Mouse (Mus musculus): ENCODE measurements around the gene Tmem127. TPM values are rescaled to one million over a fixed set of nuclear protein-coding genes. Genes with fewer than 3 reads are reported as not detected.
A peak's percentile ranks its signal among the peaks of the same experiment; 100 is the strongest.
"Not testable (repeated sequence)": the region's sequence is repeated elsewhere in the genome, so short reads cannot be mapped to it uniquely, and the experiment has no call there.

The Tmem127 gene
- polyA plus RNA-seq, 1 experiment from 2014 or later: 58.7 TPM

DNA sequence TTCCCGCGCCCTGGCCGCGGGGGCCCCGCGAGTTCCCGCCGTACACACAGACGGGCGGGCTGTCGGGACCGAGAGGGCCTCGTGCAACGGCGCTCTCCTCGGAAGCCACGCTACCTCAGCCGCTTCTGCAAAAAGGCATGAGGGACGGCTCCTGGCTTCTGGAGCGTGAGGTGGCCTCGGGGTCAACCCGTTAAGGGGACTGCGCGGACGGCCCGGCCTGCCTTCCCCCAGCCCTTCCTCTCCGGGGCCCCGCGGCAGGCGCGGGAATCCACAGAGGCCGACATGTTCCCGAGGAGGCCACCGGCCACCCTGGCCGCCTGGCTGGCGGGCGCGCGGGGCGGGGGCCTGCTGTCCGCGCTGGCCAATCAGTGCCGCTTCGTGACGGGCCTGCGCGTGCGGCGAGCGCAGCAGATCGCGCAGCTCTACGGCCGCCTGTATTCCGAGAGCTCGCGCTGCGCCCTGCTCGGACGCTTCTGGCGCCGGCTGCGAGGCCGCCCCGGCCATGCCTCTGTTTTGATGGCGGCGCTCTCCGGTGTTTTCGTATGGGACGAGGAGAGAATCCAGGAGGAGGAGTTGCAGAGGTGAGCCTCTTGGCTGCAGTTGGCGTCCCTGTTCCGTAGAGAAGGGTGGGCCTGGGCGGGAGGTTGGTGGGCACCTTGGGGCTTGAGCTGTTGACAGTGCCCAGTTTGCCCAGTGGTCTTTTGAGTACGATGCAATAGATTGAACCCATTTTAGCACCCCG is 22.8 kb downstream of the Tmem127 start:
- Histone ChIP-seq H3K36me3 (no peaks in the 10 kb centered on the region), H3K9me3 (no peaks in the 10 kb centered on the region), H3K4me3 (peak overlapping the region; percentile 98), H3K9ac (peak overlapping the region; percentile 96), H3K27ac (replicated peaks) (peak overlapping the region; percentile 95), H3K27me3 (no peaks in the 10 kb centered on the region), H3K4me2 (peak overlapping the region; percentile 91), H3K4me1 (replicated peaks) (peaks cover 39% of the 10 kb centered on the region)
- WGBS: under 1% methylated on average over 74 of the region's 75 CpGs
- ATAC-seq (ENCODE audit: low FRiP score, low read depth): peak; percentile 92

- H3K27me3 ChIP-seq: no peaks in the 10 kb centered on the region
- peak overlapping the region; percentile 98 for H3K4me3 ChIP-seq
- H3K9me3 ChIP-seq: no peaks in the 10 kb centered on the region
- H3K4me2 ChIP-seq: peak overlapping the region; percentile 91
- whole genome bisulfite sequencing: 9% methylated on average over 8 of the region's 8 CpGs
- no peak for ATAC-seq (ENCODE audit: low FRiP score, low read depth)
- no peaks in the 10 kb centered on the region for H3K36me3 ChIP-seq
- H3K4me1 ChIP-seq (replicated peaks): peaks cover 39% of the 10 kb centered on the region
- H3K27ac ChIP-seq (replicated peaks): peak overlapping the region; percentile 95
- H3K9ac ChIP-seq: peak overlapping the region; percentile 96
Observed at GRCm38 (mm10) chr2:127271042-127271515, 23.4 kb downstream of the Tmem127 start.

GRCm38 (mm10) chr2:127272049-127272448 is 24.3 kb downstream of the Tmem127 start:
- WGBS: 91% methylated on average over 4 of the region's 4 CpGs
- H3K4me3 ChIP-seq; H3K27ac ChIP-seq (replicated peaks); ATAC-seq (ENCODE audit: low FRiP score, low read depth); H3K9me3 ChIP-seq; H3K9ac ChIP-seq; H3K27me3 ChIP-seq; H3K36me3 ChIP-seq: not testable (repeated sequence)
- H3K4me2 ChIP-seq: peak overlapping the region; percentile 91
- peaks cover 39% of the 10 kb centered on the region for H3K4me1 ChIP-seq (replicated peaks)

GRCm38 (mm10) chr2:127272806-127273205 is 25.1 kb downstream of the Tmem127 start:
- H3K4me2 ChIP-seq: 0 out of 2 replicates have a peak overlapping the region, but pooled peaks have one; percentile 6
- no peak overlapping the region for H3K9ac ChIP-seq

GRCm38 (mm10) chr2:127274590-127274989 is 26.9 kb downstream of the Tmem127 start:
- Histone ChIP-seq H3K27me3 (no peaks in the 10 kb centered on the region), H3K27ac (replicated peaks) (no peak overlapping the region), H3K4me1 (replicated peaks) (peaks cover 36% of the 10 kb centered on the region), H3K9ac (no peak overlapping the region), H3K36me3 (no peaks in the 10 kb centered on the region), H3K4me3 (no peak overlapping the region), H3K4me2 (no peak overlapping the region), H3K9me3 (no peaks in the 10 kb centered on the region)
- 83% methylated on average over 2 of the region's 2 CpGs for WGBS
- no peak for ATAC-seq (ENCODE audit: low FRiP score, low read depth)

More at GRCm38 (mm10) chr2:127272806-127273205, 25.1 kb downstream of the Tmem127 start:
- Histone ChIP-seq H3K36me3 (no peaks in the 10 kb centered on the region), H3K9me3 (no peaks in the 10 kb centered on the region), H3K27ac (replicated peaks) (no peak overlapping the region), H3K27me3 (no peaks in the 10 kb centered on the region), H3K4me1 (replicated peaks) (peaks cover 39% of the 10 kb centered on the region), H3K4me3 (no peak overlapping the region)
- no peak for ATAC-seq (ENCODE audit: low FRiP score, low read depth)
- 98% methylated on average over 3 of the region's 3 CpGs for WGBS

DNA sequence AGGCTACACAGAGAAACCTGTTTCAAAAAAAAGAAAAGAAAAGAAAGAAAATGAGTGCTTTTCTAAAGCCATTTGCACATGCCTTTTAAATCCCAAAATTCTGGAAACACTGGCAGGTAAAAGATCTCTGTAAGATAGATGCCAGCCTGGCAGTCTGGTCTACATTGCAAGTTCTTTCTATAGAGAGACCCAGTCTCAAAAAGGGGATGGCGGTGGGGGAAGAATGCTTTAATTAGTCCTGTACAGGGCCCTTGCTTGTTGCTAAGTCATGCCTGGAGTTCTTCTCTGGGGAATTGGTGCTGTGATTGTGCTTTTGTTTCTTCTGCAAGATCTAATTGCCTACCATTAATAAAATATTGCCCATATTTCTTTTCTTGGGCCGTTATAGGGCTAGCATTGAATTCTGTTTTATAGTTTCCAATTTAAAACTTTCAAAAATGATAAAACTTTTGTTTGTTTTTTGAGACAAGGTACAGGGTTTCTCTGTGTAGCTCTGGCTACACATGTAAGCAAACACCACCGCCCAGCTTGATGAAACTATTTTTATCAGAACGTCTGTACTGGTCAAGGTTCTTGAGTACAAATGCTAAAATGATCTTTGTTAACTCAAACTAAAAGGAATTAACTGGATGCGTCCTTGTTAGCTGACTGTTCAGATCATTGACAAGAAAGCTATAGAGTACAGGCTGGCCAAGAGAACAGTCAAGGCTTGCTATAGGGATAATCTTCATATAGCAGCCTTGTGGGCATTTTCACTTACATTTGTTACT is 28.0 kb downstream of the Tmem127 start:
- 84% methylated on average over 5 of the region's 5 CpGs for whole genome bisulfite sequencing
- no peaks in the 10 kb centered on the region for H3K9me3 ChIP-seq

GRCm38 (mm10) chr2:127278162-127278561 is 30.5 kb downstream of the Tmem127 start:
- H3K27ac ChIP-seq (replicated peaks): no peak overlapping the region
- ATAC-seq (ENCODE audit: low FRiP score, low read depth): no peak
- H3K4me3 ChIP-seq: no peak overlapping the region
- no peaks in the 10 kb centered on the region for H3K27me3 ChIP-seq
- no peak overlapping the region for H3K4me2 ChIP-seq
- H3K9me3 ChIP-seq: no peaks in the 10 kb centered on the region
- no peaks in the 10 kb centered on the region for H3K36me3 ChIP-seq
- peaks cover 15% of the 10 kb centered on the region for H3K4me1 ChIP-seq (replicated peaks)
- no peak overlapping the region for H3K9ac ChIP-seq

More for the DNA sequence above, 28.0 kb downstream of the Tmem127 start:
- H3K4me2 ChIP-seq: no peak overlapping the region
- no peaks in the 10 kb centered on the region for H3K27me3 ChIP-seq
- no peak overlapping the region for H3K27ac ChIP-seq (replicated peaks)
- no peak for ATAC-seq (ENCODE audit: low FRiP score, low read depth)
- peaks cover 35% of the 10 kb centered on the region for H3K4me1 ChIP-seq (replicated peaks)
- no peak overlapping the region for H3K9ac ChIP-seq
- no peak overlapping the region for H3K4me3 ChIP-seq
- H3K36me3 ChIP-seq: no peaks in the 10 kb centered on the region

GRCm38 (mm10) chr2:127292250-127292649 is 44.5 kb downstream of the Tmem127 start:
- Histone ChIP-seq H3K4me2 (no peak overlapping the region), H3K36me3 (peaks cover 63% of the 10 kb centered on the region), H3K27me3 (no peaks in the 10 kb centered on the region), H3K4me3 (no peak overlapping the region), H3K4me1 (replicated peaks) (no peaks in the 10 kb centered on the region), H3K27ac (replicated peaks) (no peak overlapping the region), H3K9me3 (no peaks in the 10 kb centered on the region), H3K9ac (no peak overlapping the region)
- ATAC-seq (ENCODE audit: low FRiP score, low read depth): no peak
- 90% methylated on average over 4 of the region's 4 CpGs for WGBS

DNA sequence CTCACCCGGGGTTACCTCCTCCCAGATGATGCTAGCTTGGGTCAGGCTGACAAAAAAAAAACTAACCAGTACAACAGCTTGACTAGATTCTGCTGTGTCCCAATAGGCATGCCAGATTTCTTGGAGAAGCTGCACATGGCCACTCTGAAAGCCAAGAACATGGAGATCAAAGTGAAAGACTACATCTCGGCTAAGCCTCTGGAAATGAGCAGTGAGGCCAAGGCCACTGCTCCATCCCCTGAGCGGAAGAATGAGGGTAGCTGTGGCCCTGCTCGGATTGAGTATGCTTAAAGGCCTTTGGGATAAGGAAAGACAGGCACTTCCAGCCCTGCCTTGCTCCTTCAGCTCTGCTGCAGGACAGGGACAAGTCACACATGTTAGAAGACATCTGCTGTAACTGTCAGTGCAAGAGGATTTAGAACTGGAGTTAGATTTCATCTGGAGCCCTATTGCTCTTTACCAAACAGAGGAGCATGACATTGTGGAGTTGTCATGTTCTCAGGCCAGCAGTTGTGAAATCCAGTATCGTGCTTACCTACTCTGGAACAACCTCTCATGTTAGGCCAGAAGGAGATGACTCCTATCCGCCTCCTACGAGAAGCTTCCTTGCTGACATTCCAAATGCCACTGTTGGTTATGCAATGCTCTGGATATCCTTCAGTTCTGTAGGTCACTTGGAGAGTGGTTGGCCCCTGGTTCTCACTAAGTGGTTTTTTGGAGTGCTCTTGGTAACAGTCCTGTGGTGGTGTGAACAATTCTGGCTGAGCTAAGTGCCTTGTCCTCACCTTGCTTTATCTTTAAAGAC is 49.5 kb downstream of the Tmem127 start:
- Histone ChIP-seq H3K36me3 (peaks cover 86% of the 10 kb centered on the region), H3K4me3 (no peak overlapping the region), H3K4me1 (replicated peaks) (no peaks in the 10 kb centered on the region), H3K9me3 (no peaks in the 10 kb centered on the region), H3K4me2 (no peak overlapping the region), H3K27me3 (no peaks in the 10 kb centered on the region), H3K27ac (replicated peaks) (no peak overlapping the region), H3K9ac (no peak overlapping the region)
- WGBS: 95% methylated on average over 7 of the region's 7 CpGs
- ATAC-seq (ENCODE audit: low FRiP score, low read depth): no peak

- no peaks in the 10 kb centered on the region for H3K9me3 ChIP-seq
Observed at GRCm38 (mm10) chr2:127298056-127298455, 50.3 kb downstream of the Tmem127 start.

DNA sequence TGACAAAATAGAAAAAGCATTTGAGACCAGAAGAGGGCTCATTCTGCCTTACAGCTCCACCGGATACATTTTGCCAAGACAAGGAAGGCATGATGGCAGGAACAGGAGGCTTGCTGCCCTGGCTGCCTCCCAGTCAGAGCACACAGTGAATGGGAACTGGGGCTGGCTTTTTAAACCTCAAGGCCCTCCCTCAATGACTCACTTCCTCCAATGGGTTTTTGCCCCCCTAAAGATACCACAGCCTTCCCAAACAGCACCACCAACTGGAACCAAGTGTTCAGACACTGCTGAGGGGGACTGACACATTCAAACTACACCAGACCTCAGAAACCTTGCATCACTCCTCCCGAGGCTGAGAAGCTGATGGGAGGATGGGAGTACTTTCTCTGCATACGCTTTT is 53.0 kb downstream of the Tmem127 start:
- no peak for ATAC-seq (ENCODE audit: low FRiP score, low read depth)
- Histone ChIP-seq H3K4me2 (no peak overlapping the region), H3K36me3 (peaks cover 58% of the 10 kb centered on the region), H3K27ac (replicated peaks) (no peak overlapping the region), H3K9me3 (no peaks in the 10 kb centered on the region), H3K4me3 (no peak overlapping the region), H3K27me3 (no peaks in the 10 kb centered on the region), H3K9ac (no peak overlapping the region), H3K4me1 (replicated peaks) (no peaks in the 10 kb centered on the region)
- WGBS: 88% methylated on average over 3 of the region's 3 CpGs

More at GRCm38 (mm10) chr2:127298056-127298455, 50.3 kb downstream of the Tmem127 start:
- WGBS: 100% methylated on average over 1 of the region's 1 CpGs
- H3K27me3 ChIP-seq: no peaks in the 10 kb centered on the region
- H3K4me1 ChIP-seq (replicated peaks): no peaks in the 10 kb centered on the region
- peaks cover 80% of the 10 kb centered on the region for H3K36me3 ChIP-seq
- no peak overlapping the region for H3K4me2 ChIP-seq
- H3K4me3 ChIP-seq: no peak overlapping the region
- H3K27ac ChIP-seq (replicated peaks): no peak overlapping the region
- no peak for ATAC-seq (ENCODE audit: low FRiP score, low read depth)
- no peak overlapping the region for H3K9ac ChIP-seq

All from hindbrain, embryonic 15.5 days (tissue).